Mouse (Mus musculus) heart, postnatal 0 days (tissue): ENCODE measurements around the gene Zfp865.

Source experiments
- CTCF ChIP-seq: IDR thresholded peaks from 2 replicates; pipeline ENCODE4 v1.5.1; 2016; ENCODE audit warnings: antibody characterized with exemption, control low read depth, low read depth
- EP300 ChIP-seq: IDR thresholded peaks from 2 replicates; pipeline ENCODE4 v1.6.1; 2016; ENCODE audit warnings: antibody characterized with exemption, low read depth

DNA sequence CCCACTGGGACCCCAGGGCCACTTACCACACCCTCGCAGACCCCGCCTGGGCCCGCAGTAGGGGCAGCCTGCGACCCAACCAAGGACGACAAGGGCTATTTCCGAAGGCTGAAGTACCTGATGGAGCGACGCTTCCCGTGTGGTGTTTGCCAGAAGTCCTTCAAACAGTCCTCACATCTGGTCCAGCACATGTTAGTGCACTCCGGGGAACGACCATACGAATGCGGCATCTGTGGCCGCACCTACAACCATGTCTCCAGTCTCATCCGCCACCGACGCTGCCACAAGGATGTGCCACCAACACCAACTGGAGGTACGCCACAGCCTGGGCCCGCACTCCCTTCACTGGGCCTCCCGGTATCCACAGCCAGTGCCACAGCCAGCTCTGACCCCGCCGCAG, 9.4 kb downstream of the Zfp865 start:
- TF ChIP-seq EP300 (no peak), CTCF (no peak)
